Mouse (Mus musculus): ENCODE measurements around the gene Trim2. TPM values are rescaled to one million over a fixed set of nuclear protein-coding genes. Genes with fewer than 3 reads are reported as not detected.

Gene Trim2
- total and polyA plus RNA-seq, 3 experiments: 2.4 to 3.3 (median 2.5) TPM

DNA sequence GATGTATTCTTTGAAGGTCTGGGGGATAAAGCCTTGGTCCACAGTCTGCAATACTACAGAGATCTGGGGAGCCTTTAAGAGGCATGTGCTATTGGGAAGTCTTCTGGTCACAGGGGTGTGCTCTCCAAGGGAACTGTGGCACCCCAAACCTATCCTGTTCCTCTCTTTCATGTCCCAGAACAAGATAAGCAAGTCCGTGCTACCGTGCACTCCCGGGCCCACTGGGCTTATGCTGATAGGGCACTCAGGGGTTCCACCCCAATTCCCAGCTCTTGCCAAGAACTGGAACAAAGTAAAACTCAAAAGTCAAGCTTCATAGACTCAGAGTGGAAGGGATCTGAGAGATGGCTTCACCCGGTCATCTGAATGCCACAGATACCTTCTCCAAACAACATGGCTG is 72.1 kb downstream of the Trim2 start:
- in situ Hi-C loops (cut with MboI; ENCODE audit: low pct_ligation_motif_present, low pct_unique_long_range_greater_than_20kb, low sequenced_read_pairs): no loop called here
- Histone ChIP-seq H3K4me1 (ENCODE audit: control insufficient read depth in 1 of 2, insufficient read depth in 2 of 2) (peaks cover 2 to 9% of the 10 kb centered on the region in 2 experiments; a peak in 1 of 4 replicates), H3K79me2 (replicated peaks; ENCODE audit: control insufficient read depth, extremely low read depth, insufficient read depth, poor library complexity, severe bottlenecking) (no peaks in the 10 kb centered on the region), H3K9me3 (replicated peaks; ENCODE audit: low read length) (peaks cover 4% of the 10 kb centered on the region), H3K36me3 (replicated peaks in 1 of 2; ENCODE audit: control insufficient read depth in 1 of 2, insufficient read depth in 1 of 2, low read length in 1 of 2) (peaks cover 0 to 2% of the 10 kb centered on the region in 2 experiments), H3K9ac (ENCODE audit: insufficient read depth, low read depth) (no peak overlapping the region), H3K27me3 (replicated peaks) (no peaks in the 10 kb centered on the region), H3K27ac (ENCODE audit: insufficient read depth, low read depth) (no peak overlapping the region), H3K4me2 (ENCODE audit: insufficient read depth, low read depth, poor library complexity, severe bottlenecking) (no peak overlapping the region), H3K4me3 (replicated peaks in 1 of 3; ENCODE audit: low read depth in 2 of 3, low read length in 2 of 3, poor library complexity in 1 of 3) (no peak overlapping the region)
- no peak for DNase-seq (ENCODE audit: extremely low read depth)
- dilution Hi-C loops (cut with MboI; ENCODE audit: extremely low pct_ligation_motif_present, extremely low pct_unique_long_range_greater_than_20kb, low sequenced_read_pairs): no loop called here
- TF ChIP-seq MAFK (IDR thresholded peaks at IDR 0.05; ENCODE audit: insufficient replicate concordance, low read length) (no peak), POLR2AphosphoS2 (IDR thresholded peaks at IDR 0.05; ENCODE audit: low read depth, low read length) (no peak), MYC (IDR thresholded peaks at IDR 0.05; ENCODE audit: low read depth, low read length) (no peak), BHLHE40 (IDR thresholded peaks at IDR 0.05; ENCODE audit: low read depth, low read length) (no peak), TBP (conservative IDR thresholded peaks at IDR 0.05; ENCODE audit: low read depth, low read length) (no peak), TCF12 (IDR thresholded peaks at IDR 0.05; ENCODE audit: low read depth, low read length) (no peak), HCFC1 (IDR thresholded peaks at IDR 0.05; ENCODE audit: low read depth, low read length) (no peak), NRF1 (IDR thresholded peaks at IDR 0.05; ENCODE audit: low read depth, low read length) (no peak), MEF2A (IDR thresholded peaks at IDR 0.05; ENCODE audit: borderline replicate concordance, low read depth, low read length) (no peak), NELFE (IDR thresholded peaks at IDR 0.05; ENCODE audit: low read depth, low read length) (no peak), SIN3A (IDR thresholded peaks at IDR 0.05; ENCODE audit: low read length) (no peak), ZNF384 (IDR thresholded peaks at IDR 0.05; ENCODE audit: low read depth, low read length) (no peak)

DNA sequence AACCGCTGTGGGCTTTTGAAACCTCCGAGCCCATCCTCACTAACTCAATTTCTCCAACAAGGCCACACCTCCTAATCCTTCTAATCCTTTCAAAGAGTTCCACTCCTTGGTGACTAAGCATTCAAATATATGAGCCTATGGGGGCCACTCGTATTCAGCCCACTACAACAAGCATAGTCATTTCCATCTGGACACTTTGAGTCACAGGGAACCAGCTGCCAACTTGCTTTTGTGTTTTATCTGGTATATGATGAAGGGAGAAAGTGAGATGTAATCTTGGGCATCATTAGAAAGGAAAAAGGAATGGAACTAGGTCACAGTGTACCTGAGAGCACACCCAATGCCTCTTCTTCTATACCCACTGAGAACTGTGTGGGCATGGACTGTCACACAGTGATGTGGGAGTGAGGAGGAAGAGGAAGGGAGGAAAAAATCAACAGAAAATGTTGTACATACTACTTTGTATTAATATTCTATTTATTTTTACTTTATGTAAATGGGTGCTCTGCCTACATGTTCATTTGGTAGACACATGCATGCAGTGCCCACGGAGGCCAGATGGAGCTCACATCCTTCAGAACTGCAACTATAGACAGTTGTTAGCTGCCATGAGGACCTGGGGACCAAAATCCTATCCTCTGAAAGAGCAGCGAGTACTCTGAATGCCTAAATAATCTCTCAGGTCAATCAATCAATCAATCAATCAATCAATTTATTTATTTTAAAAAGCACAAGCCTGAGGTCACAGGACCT is 72.8 kb downstream of the Trim2 start:
- Histone ChIP-seq H3K4me2 (ENCODE audit: insufficient read depth, low read depth, poor library complexity, severe bottlenecking) (no peak overlapping the region), H3K79me2 (replicated peaks; ENCODE audit: control insufficient read depth, extremely low read depth, insufficient read depth, poor library complexity, severe bottlenecking) (no peaks in the 10 kb centered on the region), H3K9me3 (replicated peaks; ENCODE audit: low read length) (peaks cover 4% of the 10 kb centered on the region), H3K9ac (ENCODE audit: insufficient read depth, low read depth) (no peak overlapping the region), H3K36me3 (replicated peaks in 1 of 2; ENCODE audit: control insufficient read depth in 1 of 2, insufficient read depth in 1 of 2, low read length in 1 of 2) (peaks cover 0 to 2% of the 10 kb centered on the region in 2 experiments), H3K4me3 (replicated peaks in 1 of 3; ENCODE audit: low read depth in 2 of 3, low read length in 2 of 3, poor library complexity in 1 of 3) (no peak overlapping the region), H3K27ac (ENCODE audit: insufficient read depth, low read depth) (no peak overlapping the region), H3K4me1 (ENCODE audit: control insufficient read depth in 1 of 2, insufficient read depth in 2 of 2) (peaks cover 2 to 15% of the 10 kb centered on the region in 2 experiments; a peak in 2 of 4 replicates), H3K27me3 (replicated peaks) (no peaks in the 10 kb centered on the region)
- dilution Hi-C loops (cut with MboI; ENCODE audit: extremely low pct_ligation_motif_present, extremely low pct_unique_long_range_greater_than_20kb, low sequenced_read_pairs) (no loop called here), in situ Hi-C loops (cut with MboI; ENCODE audit: low pct_ligation_motif_present, low pct_unique_long_range_greater_than_20kb, low sequenced_read_pairs) (no loop called here)
- no peak for TF ChIP-seq SMC3 (IDR thresholded peaks at IDR 0.05; ENCODE audit: low read depth, low read length)
- TF ChIP-seq USF1 (IDR thresholded peaks at IDR 0.05; ENCODE audit: low read depth, low read length): no peak
- TF ChIP-seq RCOR1 (conservative IDR thresholded peaks at IDR 0.05; ENCODE audit: low read depth, low read length): no peak
- no peak for TF ChIP-seq NRF1 (IDR thresholded peaks at IDR 0.05; ENCODE audit: low read depth, low read length)
- no peak for TF ChIP-seq ZKSCAN1 (IDR thresholded peaks at IDR 0.05; ENCODE audit: borderline replicate concordance, low read depth, low read length)
- no peak for TF ChIP-seq UBTF (IDR thresholded peaks at IDR 0.05; ENCODE audit: low read depth, low read length)
- DNase-seq (ENCODE audit: extremely low read depth): no peak

All from CH12.LX (cell line).